Mouse (Mus musculus) C2C12 (cell line): ENCODE results near the gene Gm47969.

Source experiments
- CTCF ChIP-seq: IDR thresholded peaks from one replicate; pipeline ENCODE4 v1.5.1; 2011; ENCODE audit not compliant: control insufficient read depth, insufficient read depth, insufficient read length
- MAX ChIP-seq: IDR thresholded peaks from one replicate; pipeline ENCODE4 v1.6.1; 2011; ENCODE audit warnings: mild to moderate bottlenecking, control low read depth
- MYOG ChIP-seq: IDR thresholded peaks from one replicate; pipeline ENCODE4 v1.6.1; 2011; ENCODE audit not compliant: control insufficient read depth, insufficient read length; ENCODE audit errors: extremely low read depth
- USF1 ChIP-seq: IDR thresholded peaks from one replicate; pipeline ENCODE4 v1.6.1; 2011; ENCODE audit warnings: low read depth, mild to moderate bottlenecking, control low read depth, moderate library complexity

- no peak for TF ChIP-seq MAX
- TF ChIP-seq CTCF, result no peak
- TF ChIP-seq USF1, result no peak
- no peak for TF ChIP-seq MYOG
Measured at GRCm38 (mm10) chr1:83014477-83014876, 30.3 kb upstream of the Gm47969 start.
